Mouse (Mus musculus): ENCODE results near the gene Sorl1.

DNA sequence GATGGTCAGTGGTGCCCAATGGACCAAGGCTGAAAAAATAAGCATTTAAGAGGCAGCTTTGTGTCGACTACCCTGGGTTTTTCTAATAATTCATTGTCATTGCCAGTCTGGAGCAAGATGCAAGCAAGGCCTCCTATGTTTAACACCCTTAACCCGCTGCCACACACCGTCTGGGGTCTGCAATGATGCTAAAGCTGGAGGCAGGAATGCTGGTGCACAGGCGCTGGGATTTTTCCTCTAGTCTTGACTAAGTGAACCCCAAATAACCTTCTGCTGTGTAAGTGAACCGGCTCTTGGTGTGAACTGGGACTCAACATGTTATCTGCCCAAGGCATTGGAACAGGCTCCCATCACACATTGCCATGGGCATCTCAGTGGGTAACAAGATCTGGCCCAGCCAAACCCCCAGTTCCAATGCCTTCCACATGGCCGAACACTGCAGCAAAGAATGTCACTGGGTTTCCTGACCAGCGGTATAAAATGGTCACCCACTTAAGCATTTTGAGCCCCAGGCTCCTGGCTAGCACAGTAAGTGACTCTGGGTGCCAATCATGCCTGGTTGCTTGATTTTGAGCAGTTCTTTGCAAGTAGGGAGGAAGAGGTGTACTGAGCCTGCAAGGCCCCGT, 186.6 kb downstream of the Sorl1 start:
- TF ChIP-seq CTCF (IDR thresholded peaks at IDR 0.05; ENCODE audit: low read depth) (no peak), EP300 (IDR thresholded peaks at IDR 0.05; ENCODE audit: low read depth) (no peak)

Measured in heart, postnatal 0 days (tissue).